16 mouse cellular contexts compared by ENCODE assay signal in the genomic region with DNA sequence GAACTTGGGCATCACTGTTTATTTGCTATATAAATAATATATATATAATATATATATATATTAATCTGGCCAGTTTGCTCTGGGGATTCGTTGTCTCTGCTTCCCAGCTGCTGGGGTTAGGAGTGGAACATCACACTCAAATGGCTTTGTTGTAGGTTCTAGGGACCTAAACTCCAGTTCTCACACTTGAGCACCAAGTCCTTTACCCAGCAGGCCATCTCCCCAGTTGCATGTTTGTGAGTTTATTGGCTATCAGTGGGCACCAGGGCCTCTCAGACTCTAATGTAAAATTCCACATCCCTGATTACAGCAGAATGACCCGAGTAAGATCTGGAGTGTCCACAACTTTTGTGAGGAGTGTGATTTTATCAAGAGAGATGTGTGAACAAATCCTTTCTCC.
"Had no signal": no experiment of that assay in that cellular context is flagged by ENCODE, and none has a peak within 500 bp of the region (broad histone marks: within the 10 kb centered on the region; RNA-seq: fewer than 3 reads in every experiment).

No protein-coding gene starts in this region.

- H3K27ac ChIP-seq: neural tube, embryonic 13.5 days; neural tube, embryonic 15.5 days; stomach, embryonic 15.5 days; stomach, postnatal 0 days had no signal

- H3K36me3 ChIP-seq: neural tube, embryonic 13.5 days; neural tube, embryonic 15.5 days; stomach, embryonic 15.5 days had no signal

- H3K27me3 ChIP-seq: neural tube, embryonic 13.5 days; neural tube, embryonic 15.5 days; stomach, embryonic 15.5 days had no signal

- H3K4me1 ChIP-seq: neural tube, embryonic 13.5 days; neural tube, embryonic 15.5 days; stomach, embryonic 15.5 days had no signal

- DNase-seq: retina, postnatal 1 day; right cerebral cortex, adult 18-20 months; right cerebral cortex, postnatal 14 days; right cerebral cortex, postnatal 25 days; right cerebral cortex, postnatal 4 days; spleen, adult 18-20 months; thymus, adult 18-20 months; thymus, adult 2 months; thymus, postnatal 14 days; thymus, postnatal 25 days; thymus, postnatal 36 days; thymus, postnatal 4 days had no signal

- H3K4me2 ChIP-seq: neural tube, embryonic 13.5 days; neural tube, embryonic 15.5 days; stomach, embryonic 15.5 days had no signal

- H3K9ac ChIP-seq: neural tube, embryonic 13.5 days; neural tube, embryonic 15.5 days; stomach, embryonic 15.5 days had no signal

- H3K4me3 ChIP-seq: neural tube, embryonic 13.5 days; neural tube, embryonic 15.5 days; stomach, embryonic 15.5 days had no signal

- H3K9me3 ChIP-seq: neural tube, embryonic 13.5 days; neural tube, embryonic 15.5 days; stomach, embryonic 15.5 days had no signal
